Mouse (Mus musculus) left cerebral cortex, adult 11 months (tissue): ENCODE data around the gene Klf4.
A peak's percentile ranks its signal among the peaks of the same experiment; 100 is the strongest.

ENCODE experiments used
- DNase-seq: peaks from one replicate; pipeline ENCODE4 v3.0.0; 2022; ENCODE audit warnings: low spot score

Gene Klf4

DNA sequence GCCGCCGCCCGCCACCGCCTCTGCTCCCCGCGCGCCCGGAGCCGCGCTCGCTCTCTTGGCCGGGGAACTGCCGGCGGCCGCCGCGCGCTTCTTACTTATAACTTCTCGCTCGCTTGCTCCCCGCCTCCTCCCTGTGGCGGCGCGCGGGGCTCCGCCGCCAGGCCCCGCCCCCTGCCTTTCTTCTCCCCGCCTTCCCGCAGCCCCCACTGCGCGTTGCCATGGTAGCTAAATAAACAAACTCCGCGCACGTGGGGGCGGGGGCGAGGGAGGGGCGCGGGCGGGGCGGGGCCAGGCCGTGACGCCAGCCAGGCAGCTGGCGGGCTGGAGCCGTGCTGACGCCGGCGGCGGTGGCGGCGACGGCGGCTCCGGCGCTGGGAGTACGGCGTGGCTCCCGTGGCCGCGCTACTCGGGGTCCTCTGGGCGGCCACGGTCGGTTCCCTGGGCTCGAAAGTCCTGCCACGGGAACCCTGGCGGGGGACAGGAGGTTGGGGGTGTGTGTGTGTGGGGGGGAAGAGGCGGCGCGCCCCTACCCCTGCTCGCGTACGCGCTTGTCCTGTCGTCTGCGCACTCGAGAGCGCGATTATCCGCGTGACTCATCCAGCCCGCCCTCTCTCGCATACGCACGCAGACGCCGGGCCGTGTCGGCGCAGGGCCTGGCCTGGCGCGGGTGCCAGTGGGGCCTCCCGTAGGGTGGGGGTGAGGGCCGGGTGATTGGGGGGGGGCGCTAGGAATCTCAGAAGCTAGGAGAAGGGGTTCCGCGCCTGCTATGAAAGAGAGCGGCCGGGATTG is at the start of gene Klf4:
Gene Klf4, minus strand, starts transcription at position 60 of the 789 bp plus-strand sequence.
- peak; percentile 79 for DNase-seq

DNA sequence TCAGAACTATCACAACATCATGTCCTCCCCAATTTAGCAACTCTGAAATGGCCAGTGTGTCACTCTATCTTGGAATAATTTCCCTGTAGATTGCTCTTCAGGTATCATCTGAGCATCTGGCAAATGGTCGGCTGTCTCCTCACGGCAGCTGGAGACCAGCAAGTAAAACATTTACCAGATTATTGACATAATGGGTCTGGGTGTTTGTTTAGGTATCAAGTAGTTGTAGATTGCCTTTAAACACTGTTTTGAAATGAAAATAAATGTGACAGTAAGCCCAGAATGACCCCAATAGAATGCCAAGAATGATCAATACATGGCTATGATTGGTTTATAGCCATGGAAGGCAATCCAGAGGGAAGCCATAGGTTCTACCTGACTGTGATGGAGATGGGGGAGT is 39.2 kb upstream of the Klf4 start:
- no peak for DNase-seq

DNA sequence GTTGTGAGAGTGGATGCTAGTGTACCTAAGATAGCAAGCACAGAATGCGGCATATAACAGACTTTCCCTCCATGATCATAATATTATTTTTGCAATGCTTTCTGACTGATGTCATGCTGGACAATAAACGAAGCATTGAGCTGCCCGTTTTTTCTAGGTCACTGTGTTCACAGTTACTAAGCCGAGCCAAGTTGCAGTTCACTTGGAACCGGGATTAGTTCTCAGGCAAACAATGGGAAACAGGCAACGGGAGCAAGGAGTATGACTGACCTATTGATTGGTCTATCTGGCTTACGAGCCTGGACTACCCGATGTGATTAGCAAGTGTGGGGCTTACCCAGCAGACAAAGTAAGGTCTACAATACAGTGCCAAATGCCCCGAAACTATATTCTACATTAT is 35.7 kb upstream of the Klf4 start:
- no peak for DNase-seq

GRCm38 (mm10) chr4:55567575-55567974 is 35.3 kb upstream of the Klf4 start:
- DNase-seq: no peak

DNA sequence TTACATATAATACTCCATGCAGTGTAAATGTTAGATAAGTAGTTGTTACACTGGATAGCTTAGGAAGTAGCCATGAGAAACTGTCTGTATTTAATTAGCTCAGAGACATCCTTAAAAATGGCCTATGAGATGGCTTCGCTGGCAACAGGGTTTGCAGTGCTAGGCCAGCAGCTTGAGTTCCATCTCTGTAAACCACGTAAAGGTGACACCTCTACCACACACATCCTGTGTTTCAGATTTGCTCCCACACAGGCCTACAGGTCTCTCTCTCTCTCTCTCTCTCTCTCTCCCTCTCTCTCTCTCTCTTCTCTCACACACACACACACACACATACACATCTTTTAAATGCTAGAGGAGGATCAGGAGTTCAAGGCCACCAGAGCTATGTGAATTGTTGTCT is 32.1 kb upstream of the Klf4 start:
- DNase-seq: no peak

GRCm38 (mm10) chr4:55563050-55563449 is 30.8 kb upstream of the Klf4 start:
- DNase-seq: no peak

GRCm38 (mm10) chr4:55562062-55562461 is 29.8 kb upstream of the Klf4 start:
- DNase-seq: no peak

DNA sequence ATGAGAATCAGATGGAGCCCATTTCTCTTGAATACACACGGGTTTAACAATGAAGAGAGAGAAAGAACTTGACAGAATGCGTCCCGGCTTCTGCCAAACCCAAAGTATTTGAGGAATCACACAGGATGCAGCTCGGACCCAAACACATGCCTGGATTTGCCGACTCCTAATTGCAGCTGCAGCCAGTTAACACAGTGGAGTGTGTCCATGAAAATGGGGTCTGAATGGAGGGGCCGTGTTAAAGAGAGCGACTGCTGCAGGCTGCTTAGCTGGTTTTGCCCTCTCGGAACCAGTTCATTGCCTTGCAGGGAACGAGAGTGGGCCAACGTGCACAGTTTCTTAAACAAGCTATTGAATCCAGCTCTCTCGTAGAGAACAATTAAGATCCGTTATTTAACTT is 14.6 kb upstream of the Klf4 start:
- no peak for DNase-seq

DNA sequence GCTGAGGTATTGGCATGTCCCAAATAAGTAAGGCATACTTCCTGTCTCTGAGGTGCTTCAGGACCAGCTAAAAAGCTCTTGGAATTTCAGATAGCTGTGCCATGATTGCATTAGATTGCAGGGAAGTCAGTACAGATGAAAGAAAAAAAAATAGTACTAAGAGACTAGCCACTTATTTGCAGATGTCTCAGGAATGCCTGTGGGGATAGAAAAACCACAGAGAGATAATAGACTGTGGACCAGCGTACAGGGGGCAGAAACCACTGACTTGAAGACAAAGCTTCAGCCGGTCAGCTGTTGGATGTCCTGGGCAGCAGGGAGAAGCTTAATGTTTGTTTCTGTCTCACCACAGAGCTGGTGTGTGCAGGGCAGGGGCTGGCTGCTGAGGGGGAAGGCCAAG is 10.5 kb upstream of the Klf4 start:
- no peak for DNase-seq

DNA sequence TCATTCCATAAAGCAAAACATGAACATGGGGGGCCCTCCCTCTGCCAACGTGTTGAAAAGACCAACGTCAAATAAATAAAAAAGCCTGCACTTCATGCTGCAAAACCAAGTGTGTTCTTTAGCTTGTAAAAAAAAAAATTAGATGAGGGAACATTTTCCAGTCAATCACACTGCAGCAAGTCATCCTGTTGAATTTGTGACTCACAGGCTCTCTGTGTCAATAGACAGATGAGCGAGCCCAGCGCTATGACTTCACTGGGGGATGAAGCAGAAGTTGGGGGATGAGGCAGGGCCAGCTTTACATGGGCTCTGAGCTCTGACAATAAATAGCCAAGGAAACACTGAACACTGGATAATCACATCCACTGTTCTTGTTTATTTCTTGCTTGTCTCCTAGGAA is 9.4 kb upstream of the Klf4 start:
- DNase-seq: no peak

GRCm38 (mm10) chr4:55541221-55541620 is 9.0 kb upstream of the Klf4 start:
- no peak for DNase-seq

DNA sequence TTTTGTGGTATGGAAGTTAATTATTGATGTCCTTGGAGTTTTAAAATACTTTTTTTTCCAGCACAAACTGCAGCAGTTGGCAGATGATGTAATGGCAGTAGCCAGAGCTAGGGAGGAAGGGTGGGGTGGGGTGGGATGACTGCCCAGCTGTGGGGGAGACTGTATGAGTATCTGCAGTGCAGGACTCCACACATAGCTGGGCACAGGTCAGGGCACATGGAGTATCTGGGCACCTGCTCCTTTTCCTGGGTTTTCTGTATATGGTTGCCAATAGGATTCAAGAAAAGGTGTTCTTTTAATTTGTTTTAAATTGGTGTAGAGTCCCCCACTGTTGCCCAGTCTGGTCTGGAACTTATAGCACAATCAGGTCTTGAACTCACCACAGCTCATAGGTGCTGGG is 2.7 kb upstream of the Klf4 start:
- no peak for DNase-seq

GRCm38 (mm10) chr4:55534510-55534909 is 2.2 kb upstream of the Klf4 start:
- no peak for DNase-seq

DNA sequence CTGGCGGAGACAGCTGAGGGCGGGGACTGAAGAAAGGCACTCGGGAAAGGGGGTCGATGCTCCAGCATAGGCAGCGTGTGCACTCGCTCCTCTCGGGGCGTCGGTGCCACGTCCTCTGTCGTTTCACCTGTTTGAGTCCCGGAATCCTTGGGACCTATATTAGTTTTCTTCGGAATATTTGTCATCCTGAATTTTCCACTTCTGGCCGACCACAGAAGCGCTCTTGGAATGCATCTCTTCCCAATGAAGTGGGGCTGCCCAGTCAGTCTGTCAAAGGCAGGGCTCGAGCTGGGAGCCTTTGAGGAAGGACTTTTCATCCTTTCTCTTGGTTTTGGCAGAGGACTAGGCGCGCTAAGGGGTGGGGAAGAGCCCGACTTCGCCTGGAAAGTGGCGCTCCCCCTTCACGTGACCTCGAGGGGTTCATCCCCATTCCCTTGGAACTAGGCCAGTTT is 1.6 kb upstream of the Klf4 start:
- no peak for DNase-seq

DNA sequence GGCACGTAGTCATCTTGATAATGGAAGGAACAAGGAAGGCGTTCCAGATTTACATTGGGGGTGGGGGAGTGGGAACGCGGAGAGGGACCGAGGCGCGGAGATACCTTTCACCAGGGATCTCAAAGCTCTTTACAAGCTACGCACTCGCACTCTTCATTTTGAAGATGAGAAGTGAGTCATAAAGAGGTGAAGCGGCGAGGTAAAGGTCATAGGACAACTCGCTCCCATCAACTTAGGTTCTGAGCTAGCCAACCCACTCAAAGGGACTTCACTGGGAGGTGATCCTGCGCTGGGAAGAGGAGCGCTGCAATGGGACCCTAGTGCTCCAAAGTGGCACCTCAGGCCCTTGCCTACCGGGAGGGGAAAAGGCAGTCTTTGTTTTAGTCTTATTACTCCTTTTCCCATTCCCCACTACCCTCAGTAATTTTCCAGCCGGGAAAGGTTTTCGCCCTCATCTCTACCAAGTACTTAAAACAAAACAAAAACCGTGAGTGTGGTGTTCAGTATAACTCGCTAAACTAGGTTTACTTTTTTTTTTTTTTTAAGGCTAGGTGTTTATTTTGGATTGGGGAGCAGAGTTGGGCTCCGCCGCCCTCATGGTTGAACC is 1.0 kb upstream of the Klf4 start:
- no peak for DNase-seq

- no peak for DNase-seq
Observed at GRCm38 (mm10) chr4:55531856-55532406, 335 bp downstream of the Klf4 start.

DNA sequence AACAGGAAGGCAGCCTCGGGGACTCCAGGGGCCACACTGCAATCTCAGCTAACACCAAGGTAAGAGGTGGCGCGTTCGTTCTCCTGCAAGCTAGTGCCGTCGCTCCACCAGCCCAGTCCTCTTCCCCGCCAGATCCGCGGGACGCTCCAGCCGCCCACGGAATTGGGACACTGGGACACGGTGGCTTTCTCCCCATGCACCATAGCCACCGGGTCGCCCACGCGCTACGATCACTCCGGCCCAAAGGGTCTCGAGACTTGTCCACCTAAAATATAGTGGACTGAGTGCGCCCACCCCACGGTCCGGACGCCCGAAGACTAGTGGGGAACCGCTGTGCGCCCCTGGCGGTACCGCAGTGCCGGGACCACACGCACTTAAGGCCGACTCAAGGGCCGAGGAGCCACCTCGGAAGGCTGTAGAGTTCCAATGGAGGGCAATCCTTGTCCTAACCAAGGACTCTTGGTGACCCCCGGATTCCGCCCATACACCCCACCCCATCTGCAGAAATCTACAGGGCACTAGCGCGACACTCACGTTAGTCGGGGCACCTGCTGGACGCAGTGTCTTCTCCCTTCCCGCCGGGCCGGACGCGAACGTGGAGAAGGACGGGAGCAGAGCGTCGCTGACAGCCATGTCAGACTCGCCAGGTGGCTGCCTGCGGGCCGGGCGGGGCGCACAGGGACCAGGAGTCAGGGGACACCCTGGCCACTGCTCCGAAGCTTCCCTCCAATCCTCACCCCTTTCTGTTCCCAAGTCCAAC is 990 bp downstream of the Klf4 start:
- DNase-seq: no peak

DNA sequence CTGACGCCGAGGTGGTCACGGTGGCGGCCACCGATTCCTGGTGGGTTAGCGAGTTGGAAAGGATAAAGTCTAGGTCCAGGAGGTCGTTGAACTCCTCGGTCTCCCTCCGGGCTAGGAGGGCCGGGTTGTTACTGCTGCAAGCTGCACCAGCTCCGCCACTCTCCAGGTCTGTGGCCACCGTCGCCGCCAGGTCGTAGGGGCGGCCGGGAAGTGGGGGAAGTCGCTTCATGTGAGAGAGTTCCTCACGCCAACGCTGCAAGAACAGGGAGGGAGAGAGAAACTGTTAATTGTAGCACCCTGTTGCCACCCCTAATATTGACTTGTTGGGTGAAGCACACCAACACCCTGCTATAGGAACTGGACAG is 1.6 kb downstream of the Klf4 start:
- no peak for DNase-seq

GRCm38 (mm10) chr4:55530236-55530635 is 2.0 kb downstream of the Klf4 start:
- DNase-seq: peak; percentile 37

DNA sequence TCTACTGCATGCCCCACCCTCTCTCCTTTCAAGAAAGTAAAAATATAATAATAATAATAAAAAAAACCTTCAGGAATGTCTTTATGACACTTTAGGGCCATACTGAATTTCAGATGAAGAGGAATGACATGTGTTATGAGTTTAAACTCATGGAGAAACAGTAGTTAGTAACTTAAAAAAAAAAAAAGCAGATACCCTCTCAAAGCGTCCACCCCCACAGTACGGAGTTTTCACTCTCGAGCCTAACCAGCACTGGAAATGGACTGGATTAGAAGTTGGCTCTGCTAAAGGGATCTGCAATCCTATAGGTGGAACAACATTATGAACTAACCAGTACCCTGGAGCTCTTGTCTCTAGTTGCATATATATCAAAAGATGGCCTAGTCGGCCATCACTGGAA is 3.9 kb downstream of the Klf4 start:
- no peak for DNase-seq

- no peak for DNase-seq
Observed at GRCm38 (mm10) chr4:55527931-55528330, 4.3 kb downstream of the Klf4 start.

- DNase-seq: no peak
Observed at GRCm38 (mm10) chr4:55526247-55527115, 5.8 kb downstream of the Klf4 start.
